Mouse (Mus musculus): Measurements from ENCODE around the gene Cxcl10. TPM values are rescaled to one million over a fixed set of nuclear protein-coding genes. Genes with fewer than 3 reads are reported as not detected.

Gene Cxcl10
- 1 to 10 TPM in 2 of 4 experiments, under 1 TPM in 2; 0.35 to 2.1 (median 1.1) TPM for total RNA-seq (2022)

DNA sequence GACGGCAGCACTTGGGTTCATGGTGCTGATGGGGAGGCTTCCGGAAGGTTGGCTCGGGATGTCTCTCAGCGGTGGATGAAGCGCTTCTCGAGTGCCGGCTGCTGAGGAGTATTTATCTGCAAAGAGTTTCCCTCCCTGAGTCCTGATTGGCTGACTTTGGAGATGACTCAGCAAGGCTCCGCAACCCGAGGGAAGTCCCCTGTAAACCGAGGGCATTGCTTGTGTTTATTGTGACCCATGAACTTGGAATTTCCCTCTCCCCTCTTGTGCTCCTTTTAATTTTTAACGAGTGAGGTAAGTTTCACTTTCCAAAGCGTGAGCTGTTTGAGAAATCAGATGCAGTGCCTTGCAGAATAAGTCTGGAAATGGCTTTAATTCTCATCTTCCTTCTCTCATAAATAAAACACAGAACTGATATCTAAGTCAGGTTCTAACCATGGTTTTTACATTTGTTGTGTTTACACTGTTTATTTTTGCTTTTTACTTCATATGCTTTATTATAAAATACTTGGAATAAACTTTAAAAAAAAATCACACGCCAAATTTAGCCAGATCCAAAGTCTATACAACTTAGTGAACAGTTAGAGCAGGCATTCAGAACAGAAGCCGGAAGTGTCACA lies at the start of gene Cxcl10:
Cxcl10 (minus strand) TSS at position 96 of the 620 bp plus-strand sequence.
- DNase-seq = peak; percentile 57

DNA sequence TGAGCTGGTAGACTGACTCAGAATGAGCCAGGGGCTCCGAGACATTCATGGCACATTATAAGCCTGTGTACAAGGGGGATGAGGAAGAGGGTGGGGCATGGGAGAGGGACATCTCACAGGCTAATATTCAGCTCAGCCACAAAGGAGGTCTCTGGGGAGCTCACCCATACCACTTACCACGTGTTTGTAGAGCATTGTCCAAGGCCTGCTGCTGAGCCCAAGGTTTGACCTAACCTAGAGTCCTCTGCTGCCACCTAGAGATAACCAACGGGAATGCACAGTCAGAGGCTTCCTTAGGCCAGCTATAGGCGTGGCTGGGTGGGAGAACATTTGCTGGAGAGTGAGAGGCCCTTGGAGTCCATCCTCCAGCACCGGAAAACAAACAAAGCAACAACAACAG lies 49.5 kb upstream of the Cxcl10 start:
- DNase-seq = peak; percentile 52

DNA sequence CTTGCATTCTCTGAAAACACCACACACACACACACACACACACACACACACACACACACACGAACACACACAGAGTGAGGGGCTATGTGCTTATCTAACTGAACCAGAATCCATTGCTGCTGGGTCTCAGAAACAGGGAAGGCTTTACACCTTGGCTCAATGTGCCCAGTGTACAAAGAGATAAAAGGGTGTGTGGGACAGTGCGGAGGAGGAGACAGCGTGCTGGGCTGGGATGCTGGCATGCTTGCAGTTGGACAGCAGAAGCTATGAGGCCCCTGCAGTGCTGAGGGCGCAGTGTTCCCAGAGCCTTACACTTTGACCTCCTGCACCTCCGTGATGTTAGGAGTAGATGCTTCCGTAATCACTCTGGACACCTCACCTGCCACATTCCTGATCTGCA lies 47.8 kb upstream of the Cxcl10 start:
- no peak for DNase-seq

DNA sequence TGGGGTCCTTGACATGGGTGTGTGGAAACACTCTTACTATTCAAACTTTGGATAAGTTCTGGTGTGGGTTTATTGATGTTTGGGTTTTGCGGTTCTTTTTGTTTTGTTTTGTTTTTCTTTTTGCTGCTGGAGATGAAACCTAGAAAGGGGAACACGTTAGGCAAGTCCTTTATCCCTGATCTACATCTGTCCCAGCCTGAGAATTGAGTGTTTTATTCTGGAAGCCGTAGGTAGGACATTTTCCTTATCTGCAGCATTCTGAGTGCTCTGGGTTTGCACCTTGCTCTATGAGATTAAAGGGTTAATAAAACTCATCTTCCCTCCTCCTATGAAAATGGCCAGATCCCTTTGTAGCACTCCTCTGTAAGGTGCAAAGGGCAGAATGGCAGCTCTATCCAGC lies 47.1 kb upstream of the Cxcl10 start:
- DNase-seq = no peak

DNA sequence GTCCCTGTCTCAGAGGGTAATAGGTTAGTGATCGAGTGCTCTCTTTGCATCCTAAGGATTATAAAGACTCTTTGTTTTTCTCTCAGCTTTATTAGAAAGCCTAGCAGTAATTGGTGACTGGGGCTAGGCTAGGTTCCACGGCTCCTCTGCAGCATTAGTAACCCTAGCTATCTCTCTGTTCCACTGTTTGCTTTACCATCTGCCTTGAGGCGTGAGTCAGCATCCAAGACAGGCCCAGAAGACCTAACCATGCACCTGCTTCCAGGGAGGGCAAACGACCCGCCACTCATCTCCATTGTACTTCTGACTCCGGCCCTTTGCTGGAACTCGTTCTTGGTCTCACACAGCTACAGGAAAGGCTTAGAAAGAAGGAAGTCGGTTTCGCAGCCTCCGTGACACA lies 45.2 kb upstream of the Cxcl10 start:
- no peak for DNase-seq

DNA sequence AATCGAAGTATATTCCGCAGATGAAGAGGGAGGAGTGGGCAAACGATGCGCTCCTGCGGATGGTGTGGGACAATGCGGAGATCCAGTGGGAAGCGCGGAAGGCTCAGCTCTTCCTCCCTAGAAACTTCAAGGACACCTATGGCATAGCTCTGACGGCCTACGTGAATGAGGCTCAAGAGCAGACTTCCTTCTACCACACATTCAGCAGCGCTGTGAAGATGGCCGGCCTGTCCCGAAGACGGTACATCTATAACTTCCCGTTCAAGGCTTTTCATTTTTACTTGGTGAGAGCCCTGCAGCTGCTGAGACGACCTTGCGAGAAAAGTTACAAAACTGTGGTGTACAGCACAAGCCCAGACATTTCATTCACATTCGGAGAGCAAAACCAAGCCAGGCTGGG lies 43.9 kb upstream of the Cxcl10 start:
- no peak for DNase-seq

DNA sequence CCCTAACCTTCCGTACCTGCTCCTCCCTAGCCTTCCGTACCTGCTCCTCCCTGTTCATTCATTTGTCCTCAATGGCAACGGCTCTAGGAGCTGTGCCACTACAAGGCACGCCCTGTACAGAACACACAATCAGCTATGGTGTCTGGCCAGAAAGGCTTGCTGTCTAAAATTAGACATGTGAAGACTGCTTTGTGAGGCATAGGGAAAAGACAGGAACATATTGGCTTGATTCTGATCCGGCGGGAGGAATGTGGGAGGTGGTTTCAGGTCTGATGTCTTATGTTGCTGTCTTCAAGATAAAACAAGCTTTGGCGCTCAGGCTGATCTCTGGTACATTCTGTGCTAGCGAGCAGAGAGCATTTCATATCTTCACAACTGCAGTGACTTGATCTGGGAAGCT lies 41.9 kb upstream of the Cxcl10 start:
- DNase-seq = no peak

DNA sequence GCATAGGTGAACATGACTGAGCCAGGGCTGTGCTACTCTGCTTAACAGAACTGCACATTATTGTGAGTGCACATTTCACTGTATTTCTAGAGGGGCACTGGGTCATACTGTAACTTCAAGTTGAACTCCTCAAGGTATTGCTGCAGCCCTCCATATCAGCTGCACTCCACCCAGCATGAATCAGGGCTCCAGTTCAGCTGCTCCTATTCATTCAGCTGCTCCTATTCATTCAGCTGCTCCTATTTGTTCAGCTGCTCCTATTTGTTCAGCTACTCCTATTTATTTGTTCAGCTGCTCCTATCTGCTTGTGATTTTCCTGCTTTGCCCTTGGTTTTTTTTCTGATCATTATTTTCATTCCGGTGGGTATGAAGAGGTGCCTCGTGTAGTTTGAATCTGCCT lies 41.3 kb upstream of the Cxcl10 start:
- DNase-seq = no peak

DNA sequence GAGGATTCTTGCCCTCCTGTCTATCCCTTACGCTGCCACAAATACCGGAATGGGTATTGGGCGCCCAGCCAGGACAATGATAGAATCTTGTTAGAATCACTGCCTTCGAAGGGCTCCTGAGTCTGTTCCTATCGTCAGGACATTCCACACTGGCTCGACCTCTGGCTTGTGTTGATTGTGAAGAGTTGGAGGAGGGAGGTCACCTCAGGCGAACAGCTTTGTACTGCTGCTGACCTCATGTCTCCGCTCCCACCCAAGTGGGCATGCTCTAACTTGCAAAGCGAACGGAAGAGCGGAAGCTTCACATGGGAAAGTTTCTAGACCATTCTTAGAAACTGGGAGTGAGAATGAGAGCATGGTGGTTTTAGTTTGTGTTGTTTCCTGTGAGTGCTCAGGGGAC lies 38.7 kb upstream of the Cxcl10 start:
- peak; percentile 53 for DNase-seq

DNA sequence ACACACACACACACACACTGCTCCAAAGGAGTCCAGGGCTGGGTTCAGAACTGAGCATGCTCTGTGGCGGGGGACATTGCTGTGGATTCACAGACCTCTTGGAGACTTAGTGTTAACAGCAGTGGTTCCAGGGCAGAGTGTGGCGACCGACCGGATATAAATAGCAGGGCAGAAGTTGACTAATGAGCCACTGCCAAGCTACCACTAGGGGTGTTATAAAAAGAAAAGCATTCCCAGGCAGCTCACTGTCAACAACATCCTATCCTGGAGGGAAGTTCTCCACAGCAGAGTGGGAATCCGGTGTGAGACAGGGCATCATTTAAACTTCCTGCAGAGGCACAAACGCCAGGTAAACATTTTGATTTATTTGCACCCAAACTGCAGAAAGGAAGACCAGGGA lies 38.0 kb upstream of the Cxcl10 start:
- no peak for DNase-seq

DNA sequence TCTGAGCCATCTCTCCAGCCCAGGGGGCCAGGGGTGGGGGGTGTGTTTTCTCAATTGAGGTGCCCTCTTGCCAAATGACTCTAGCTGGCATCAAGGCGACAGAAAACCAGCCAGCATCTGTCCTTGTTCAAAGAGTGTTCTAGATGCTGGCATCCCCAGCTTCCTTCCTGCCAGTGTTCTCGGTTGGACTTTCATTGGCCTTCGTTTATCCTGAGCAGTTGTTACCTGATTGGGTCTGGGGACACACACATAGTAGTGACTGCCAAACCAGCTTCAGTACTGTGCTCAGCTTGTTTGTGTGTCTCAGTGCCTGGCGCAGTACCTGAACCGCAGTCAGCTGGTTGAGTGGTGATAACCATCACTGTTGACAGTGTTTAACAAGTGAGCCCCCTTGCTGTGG lies 37.4 kb upstream of the Cxcl10 start:
- DNase-seq = no peak

DNA sequence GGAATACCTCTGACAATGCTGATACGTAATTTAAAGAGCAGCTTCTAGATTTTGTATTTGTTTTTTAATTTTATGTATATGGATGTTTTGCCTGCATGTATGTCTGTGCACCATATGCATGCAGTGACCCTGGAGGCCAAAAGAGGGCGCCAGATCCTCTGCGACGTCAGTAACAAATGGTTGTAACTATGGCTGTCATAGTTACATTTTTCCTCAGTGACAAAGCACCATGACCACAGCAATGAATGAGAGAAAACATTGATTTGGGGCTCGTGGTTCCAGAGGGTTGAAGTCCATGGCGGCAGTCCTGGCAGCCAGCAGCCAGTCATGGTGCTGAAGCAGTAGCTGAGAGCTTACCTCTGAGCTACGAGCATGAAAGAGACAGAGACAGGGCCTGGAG lies 36.2 kb upstream of the Cxcl10 start:
- DNase-seq = no peak

DNA sequence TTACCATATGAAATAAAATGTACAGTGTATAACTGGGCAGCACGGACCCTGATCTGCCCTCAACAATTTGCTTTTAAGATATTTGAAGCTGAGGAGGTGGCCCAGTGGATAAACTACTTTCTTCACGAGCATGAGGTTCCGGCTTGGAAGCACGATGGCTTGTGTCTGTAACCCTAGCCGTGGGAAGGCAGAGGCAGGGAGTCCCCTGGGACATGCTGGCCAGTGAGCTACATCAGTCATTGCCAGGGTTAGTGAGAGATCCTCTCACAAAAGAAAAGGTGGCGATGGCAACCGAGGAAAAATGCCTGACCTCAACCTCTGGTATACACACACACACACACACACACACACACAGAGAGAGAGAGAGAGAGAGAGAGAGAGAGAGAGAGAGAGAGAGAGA lies 35.1 kb upstream of the Cxcl10 start:
- no peak for DNase-seq

DNA sequence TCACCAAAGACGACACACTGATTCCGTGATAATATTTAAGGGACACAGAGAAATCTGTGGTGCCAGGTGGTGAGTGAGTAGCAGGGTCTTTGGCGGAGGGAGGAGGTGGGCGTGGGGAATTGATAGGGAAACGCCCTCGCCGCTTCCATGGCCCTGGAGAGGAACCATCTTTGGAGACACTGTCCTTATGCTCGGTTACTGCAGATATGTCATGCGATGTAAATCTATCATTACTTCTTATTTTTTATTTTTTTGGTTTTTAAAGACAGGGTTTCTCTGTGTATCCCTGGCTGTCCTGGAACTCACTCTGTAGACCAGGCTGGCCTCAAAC lies 33.6 kb upstream of the Cxcl10 start:
- no peak for DNase-seq

DNA sequence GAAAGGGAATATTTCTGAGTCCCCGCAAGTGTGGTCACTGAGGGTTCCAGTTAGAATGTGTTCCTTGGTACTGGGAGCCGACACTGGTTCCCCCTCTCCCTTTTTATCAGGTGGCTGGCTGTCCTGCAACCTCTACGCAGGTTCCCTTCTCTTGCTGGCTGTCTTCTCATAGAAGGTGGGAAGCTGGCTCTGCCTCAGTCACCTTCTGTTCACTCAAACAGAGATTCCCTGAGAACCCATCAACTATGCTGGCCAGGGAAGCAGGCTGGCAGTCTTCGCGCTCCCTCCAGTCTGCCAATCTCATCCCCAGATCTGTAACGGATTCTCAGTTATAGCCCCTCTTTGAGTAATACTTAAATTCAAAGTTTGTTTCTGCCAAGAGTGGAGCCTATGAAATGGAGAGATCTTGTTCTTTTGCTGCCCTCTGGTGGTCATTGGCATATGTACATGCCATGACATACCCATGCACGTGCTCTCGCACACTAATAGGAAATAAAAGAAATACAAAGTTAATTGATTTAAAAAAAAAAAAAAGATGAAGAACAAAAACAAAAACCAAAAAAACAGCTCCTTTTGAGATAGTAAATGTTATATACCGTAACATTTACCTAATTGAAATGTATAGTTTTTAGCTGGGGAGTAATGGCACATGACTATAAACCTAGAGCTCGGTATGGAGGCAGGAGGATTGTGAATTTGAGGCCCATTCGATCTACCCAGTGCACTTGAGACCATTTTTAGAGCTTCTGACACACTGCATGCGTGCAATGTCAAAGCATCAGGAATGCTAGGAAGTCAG lies 33.1 kb upstream of the Cxcl10 start:
- DNase-seq = peak; percentile 66

DNA sequence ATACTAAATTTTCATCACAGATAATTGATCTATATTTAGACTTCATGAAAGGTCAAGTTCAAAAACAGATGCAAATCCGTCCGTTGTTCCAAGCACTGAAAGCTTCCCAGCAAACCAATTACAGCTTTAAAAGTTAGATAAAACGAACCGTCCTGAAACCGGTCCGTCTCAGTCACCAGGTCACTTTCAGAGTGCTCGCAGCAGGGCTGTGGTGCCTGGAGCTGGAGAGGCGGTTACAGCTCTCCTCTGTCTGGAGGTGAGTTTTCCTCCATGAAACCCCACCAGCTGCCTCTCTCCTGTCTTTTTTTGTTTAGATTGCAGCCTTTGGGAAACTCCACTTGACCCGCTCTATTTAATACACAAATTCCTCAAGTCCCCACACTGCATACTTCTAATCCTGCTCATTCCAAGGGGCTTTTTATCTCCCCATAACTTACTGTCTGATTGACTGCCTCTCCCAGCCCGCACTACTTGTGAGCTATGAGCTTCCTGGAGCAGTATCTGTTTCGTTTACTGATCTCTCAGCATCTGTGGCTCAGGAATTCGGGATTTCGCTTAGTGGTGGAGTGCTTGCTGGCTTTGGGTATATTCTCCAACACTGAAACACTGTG lies 28.2 kb upstream of the Cxcl10 start:
- no peak for DNase-seq

DNA sequence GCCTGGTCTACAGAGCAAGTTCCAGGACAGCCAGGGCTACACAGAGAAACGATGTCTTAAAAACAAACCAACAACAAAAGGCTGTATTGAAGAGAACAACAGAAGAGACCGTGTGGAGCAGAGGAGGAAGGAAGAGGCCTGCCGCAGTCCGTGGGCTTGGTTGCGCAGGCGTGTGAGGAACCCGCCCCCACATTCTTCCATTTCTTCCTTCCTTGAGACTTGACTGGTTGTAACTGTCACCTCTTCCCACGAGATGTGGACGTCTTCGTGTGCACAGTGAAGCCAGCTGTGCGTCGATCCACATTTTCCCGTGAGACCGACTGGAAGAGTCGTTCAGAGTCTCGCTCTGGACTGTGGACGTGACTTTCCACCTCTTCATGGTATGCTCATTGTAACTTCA lies 26.7 kb upstream of the Cxcl10 start:
- DNase-seq = no peak

DNA sequence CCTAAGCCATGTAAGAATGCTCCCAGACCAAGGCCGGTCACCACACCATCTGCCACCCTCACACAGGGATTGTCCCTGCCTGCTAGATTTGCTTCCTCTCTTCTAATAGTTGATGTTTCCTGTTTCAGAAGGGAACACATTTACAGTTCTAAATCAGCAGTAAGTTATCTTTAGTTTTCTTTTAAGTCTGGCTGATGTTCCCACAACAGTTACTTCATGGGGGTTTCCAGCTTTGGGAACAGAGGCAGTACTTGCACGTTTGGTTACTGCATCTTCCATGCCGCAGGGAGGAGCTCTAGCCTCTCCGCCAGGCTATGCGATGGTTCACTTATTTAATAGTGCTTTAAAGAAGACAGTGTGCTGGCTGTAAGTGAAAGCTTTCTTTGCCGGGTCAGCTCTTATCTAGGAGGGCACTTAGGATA lies 26.0 kb upstream of the Cxcl10 start:
- DNase-seq = peak; percentile 66

DNA sequence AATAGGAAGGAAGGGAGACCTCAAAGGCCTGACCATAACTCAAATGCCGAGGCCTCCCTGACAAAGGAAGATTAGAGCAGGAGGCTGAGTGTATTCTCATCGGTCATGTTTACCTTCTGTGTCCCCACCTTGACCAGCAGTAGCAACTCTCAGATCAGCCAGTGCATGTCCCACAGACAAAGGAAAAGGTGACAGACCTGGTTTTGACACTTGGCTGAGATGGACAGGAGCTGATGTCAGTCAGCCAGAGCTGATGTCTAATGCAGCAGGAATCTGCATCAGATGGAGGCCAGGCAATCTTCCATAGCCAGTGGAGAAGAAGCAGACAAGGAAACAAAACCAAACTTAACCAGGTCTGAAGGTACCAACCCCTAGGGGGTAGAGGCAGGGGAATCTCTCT lies 23.9 kb upstream of the Cxcl10 start:
- no peak for DNase-seq

DNA sequence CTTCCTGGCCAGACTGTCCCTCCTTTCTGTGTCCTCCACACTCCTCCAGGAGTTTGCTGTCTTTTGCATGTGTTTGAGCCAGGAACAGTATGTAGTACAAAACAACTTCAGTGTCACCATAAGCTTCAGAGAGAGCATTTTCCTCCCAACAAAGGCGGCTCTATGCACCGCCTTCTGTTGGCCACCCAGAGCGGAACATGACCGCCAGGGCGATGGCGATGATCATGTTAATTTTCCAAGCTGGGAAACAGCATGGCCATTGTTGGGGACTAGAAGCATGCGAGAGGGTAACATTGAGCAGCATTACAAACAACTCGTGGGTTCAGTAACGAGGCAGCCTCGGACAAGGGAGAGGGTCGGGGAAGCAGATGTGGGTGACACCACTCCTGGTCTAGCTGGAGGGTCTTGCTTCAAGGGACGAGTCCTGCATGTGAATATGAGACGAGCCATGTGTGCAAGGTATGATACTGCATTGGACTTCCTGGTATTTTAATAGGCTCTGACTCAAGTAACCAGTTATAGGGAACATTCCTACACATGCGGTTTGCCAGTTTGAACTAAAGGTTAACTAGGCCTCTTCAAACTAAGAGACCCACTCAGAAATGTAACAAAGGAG lies 22.8 kb upstream of the Cxcl10 start:
- no peak for DNase-seq

DNA sequence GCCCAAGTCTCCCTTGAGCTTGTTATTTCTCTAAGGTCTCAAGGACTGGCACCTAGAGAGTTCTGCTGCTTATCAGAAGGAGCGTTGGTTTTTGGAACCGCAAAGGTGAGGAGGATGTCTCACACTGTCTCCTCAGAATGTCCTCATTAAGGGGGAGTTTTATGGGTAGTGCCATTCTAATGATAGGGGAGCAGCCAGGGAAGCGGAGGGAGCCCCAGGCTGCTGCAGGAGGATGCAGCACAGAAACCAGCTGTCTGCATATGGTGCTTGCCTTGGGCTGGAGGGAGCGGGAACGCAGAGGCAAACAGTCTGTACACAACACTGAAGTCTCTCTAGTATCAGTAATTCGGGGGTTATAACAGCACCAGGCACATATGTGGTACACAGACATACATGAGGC lies 22.2 kb upstream of the Cxcl10 start:
- DNase-seq = no peak

DNA sequence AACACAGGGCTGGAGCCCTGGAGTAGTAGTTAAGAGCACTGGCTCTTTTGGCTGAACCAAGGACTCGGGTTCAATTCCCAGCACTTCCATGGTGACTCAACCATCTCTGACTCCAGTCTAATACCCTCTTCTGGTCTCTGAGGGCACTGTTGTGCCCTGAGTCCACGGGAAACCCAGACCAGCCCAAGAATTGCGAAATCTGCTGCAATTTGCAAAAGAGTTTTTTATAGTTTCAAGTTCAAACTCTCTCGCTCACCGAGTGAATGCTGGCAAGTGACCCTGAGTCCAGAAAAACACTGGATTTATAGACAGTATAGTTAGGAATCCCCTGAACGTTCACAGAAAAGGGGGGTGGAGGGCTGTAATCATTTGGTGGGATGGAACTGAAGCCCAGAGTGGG lies 21.7 kb upstream of the Cxcl10 start:
- no peak for DNase-seq

DNA sequence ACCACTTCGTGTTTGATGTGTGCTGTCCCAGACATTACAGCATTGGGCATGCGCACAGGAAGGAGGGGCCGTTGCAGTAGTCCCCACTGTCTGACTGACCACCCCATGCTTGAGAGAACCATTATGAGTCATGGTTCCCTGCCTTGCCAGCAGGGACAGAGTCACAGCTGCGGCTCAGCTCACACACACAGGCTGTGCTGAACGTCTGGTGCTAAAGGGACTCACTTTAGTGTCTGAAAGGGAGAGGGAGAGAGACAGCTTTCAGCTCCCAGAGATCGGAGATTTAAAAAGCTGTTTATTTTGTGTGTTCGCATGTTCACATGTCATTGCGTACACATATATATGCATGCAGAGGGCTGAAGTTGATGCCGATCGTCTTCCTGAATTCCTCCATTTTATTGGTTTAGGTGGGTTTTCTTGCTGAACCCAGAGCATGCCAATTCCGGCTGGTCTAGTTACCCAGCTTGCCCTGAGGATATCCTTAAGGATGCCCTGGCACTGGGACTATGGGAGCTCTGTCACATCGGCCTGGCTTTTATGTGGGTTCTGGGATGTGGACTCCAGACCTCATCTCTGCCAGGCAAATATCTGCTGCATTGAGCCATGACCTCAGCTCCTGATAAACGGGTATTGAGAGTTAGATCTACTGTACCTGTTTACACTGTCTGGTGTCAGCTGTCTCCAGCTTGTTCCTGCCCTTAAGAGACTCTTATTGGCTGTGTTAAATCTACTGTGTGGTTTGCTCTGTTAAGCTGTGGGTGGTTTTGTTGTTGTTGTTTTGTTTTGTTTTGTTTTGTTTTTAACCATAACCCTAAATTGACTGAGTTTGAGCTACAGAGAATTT lies 20.7 kb upstream of the Cxcl10 start:
- no peak for DNase-seq
